Mouse (Mus musculus): Measurements from ENCODE around the gene Hoxd4. TPM values are rescaled to one million over a fixed set of nuclear protein-coding genes. Genes with fewer than 3 reads are reported as not detected.

Hoxd4 gene
- polyA plus RNA-seq, 1 experiment from 2014 or later = 0.15 TPM

DNA sequence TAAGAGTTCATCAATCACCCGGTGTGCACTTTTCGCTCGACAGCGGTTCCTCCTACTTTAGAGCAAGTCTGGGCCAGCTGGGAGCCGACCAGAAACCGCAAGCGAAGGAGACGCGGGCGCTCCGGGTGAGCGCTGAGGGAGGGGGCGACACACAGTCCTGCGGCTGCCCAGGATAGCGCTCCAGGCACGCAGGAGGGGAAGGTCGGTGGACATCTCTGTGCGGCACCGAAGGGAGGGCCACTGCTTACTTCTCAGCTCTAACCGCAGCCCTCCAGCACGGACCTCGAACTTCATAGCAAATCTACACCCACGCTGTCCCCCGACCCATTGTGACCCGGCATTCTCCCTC lies 41.4 kb downstream of the Hoxd4 start:
- Histone ChIP-seq H3K9ac (no peak overlapping the region), H3K9me3 (replicated peaks) (no peaks in the 10 kb centered on the region), H3K27ac (no peak overlapping the region), H3K4me2 (peak overlapping the region; percentile 59), H3K36me3 (no peaks in the 10 kb centered on the region), H3K4me1 (replicated peaks) (peaks cover 20% of the 10 kb centered on the region), H3K4me3 (peak overlapping the region; percentile 39), H3K27me3 (peaks cover 92% of the 10 kb centered on the region)
- 3% methylated on average over 25 of the region's 25 CpGs for WGBS
- 0 out of 2 replicates have a peak, but pooled peaks have one; percentile 18 for ATAC-seq (replicated peaks; ENCODE audit: insufficient number of reproducible peaks, insufficient read depth, low FRiP score, low read depth)

DNA sequence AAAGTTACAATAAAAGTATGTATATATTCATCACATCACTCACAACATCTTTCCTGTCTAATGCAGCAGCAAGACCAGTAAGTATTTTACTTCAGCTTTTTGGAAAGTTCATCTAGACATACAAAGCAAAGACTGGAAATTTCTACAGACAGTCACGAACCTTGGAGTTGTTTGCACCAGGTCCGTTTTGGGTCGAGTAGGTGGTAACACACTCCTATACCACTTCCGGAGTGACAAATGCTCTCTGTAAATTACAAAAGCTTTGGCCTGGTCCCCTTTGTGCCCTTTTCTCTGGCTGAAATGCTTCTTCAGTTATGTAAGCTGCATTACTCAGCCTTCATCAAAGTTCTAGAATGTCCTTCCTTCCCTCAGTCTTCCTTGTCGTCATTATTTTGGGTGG lies 42.0 kb downstream of the Hoxd4 start:
- Histone ChIP-seq H3K9ac (no peak overlapping the region), H3K9me3 (replicated peaks) (no peaks in the 10 kb centered on the region), H3K27ac (no peak overlapping the region), H3K36me3 (no peaks in the 10 kb centered on the region), H3K4me3 (no peak overlapping the region), H3K27me3 (peaks cover 92% of the 10 kb centered on the region), H3K4me2 (no peak overlapping the region), H3K4me1 (replicated peaks) (peaks cover 20% of the 10 kb centered on the region)
- ATAC-seq (replicated peaks; ENCODE audit: insufficient number of reproducible peaks, insufficient read depth, low FRiP score, low read depth) = no peak
- WGBS = 40% methylated on average over 5 of the region's 5 CpGs

DNA sequence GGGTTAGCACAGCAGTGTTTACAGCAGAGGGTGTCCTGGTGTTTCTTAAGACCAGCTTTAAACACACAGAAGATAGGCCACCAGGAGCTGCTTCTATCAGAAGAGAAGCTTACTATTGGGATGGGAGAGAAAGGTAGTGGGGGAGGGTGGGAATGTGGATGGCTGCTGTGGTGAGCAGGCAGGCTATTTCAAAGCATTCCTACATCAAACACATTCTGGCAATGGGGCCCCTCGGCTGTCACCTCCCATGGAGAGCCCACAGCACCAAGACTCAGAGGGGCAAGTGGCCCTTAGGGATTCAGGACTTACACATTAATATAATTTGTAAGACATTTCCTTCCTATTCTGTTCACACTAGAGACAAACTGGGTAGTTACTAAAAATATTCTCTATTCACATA lies 48.4 kb downstream of the Hoxd4 start:
- no peaks in the 10 kb centered on the region for H3K9me3 ChIP-seq (replicated peaks)
- no peak overlapping the region for H3K4me2 ChIP-seq
- H3K4me1 ChIP-seq (replicated peaks) = peaks cover 16% of the 10 kb centered on the region
- 0% methylated on average over 1 of the region's 1 CpGs for WGBS
- no peak overlapping the region for H3K27ac ChIP-seq
- no peak for ATAC-seq (replicated peaks; ENCODE audit: insufficient number of reproducible peaks, insufficient read depth, low FRiP score, low read depth)
- H3K9ac ChIP-seq = no peak overlapping the region
- H3K4me3 ChIP-seq = no peak overlapping the region
- H3K36me3 ChIP-seq = no peaks in the 10 kb centered on the region
- peaks cover 87% of the 10 kb centered on the region for H3K27me3 ChIP-seq

DNA sequence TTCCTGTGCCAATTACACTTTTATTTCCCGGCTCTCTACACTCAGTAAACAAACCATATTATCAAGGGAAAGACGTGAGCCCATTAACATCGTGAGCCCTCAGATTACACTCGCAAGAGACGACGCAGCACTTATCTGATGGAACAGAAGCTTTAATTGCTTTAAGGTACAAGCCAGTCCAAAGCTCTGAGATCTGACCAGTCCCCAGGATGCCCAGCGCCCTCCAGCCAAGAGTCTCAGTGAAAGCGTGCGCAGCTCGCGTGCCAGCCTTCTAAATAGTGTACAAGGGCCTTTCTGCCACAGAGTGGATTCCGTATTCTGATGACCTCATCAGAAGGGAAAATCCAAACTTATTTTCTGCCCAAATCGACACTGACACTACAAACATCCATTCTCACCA lies 50.2 kb downstream of the Hoxd4 start:
- ATAC-seq (replicated peaks; ENCODE audit: insufficient number of reproducible peaks, insufficient read depth, low FRiP score, low read depth) = no peak
- H3K9ac ChIP-seq = no peak overlapping the region
- no peaks in the 10 kb centered on the region for H3K36me3 ChIP-seq
- no peak overlapping the region for H3K27ac ChIP-seq
- WGBS = 5% methylated on average over 13 of the region's 13 CpGs
- H3K27me3 ChIP-seq = peaks cover 89% of the 10 kb centered on the region
- H3K4me1 ChIP-seq (replicated peaks) = peaks cover 16% of the 10 kb centered on the region
- H3K4me2 ChIP-seq = peak overlapping the region; percentile 89; the same call in 1 of the 2 replicates
- 0 out of 2 replicates have a peak overlapping the region, but pooled peaks have one; percentile 55 for H3K4me3 ChIP-seq
- H3K9me3 ChIP-seq (replicated peaks) = no peaks in the 10 kb centered on the region

DNA sequence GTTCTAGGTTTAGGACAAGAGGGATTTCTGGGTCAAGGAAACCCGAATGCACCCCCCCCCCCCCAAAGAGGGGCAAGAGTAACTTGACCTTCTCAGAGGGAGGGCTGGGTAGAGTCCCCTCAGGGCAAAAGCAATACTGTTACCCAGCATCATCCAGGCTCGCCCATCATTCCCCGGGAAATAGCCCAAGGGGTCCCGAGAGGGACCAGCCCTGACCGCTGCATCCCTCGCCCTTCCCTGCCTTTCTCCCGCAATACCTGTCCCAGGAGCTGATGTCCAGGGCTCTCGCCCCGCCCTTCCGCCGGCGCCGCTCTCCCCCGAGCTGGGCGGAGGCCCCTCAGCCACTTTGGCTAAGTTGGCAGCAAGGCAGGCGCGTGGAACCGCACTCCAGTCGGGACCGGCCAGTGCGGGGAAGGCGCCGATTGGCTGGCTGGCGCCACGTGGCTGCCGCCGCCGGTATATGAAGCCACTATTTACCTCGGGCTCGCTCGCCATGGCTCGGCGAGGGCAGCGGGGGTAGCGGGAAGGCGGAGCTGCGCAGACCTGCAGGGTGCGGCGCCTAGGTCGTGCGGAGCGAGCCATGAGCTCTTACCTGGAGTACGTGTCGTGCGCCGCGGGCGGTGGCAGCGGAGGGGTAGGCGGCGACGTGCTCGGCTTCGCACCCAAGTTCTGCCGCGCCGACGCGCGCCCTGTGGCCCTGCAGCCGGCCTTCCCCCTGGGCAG lies 51.0 kb downstream of the Hoxd4 start, which contains the start of gene Hoxd1:
Gene Hoxd1, plus strand, starts transcription at position 459 of the 723 bp plus-strand sequence.
- ATAC-seq (replicated peaks; ENCODE audit: insufficient number of reproducible peaks, insufficient read depth, low FRiP score, low read depth) = peak; percentile 22; the same call in 1 of the 2 replicates
- peak within 1 kb of the TSS; percentile 55 for H3K4me3 ChIP-seq
- H3K4me1 ChIP-seq (replicated peaks) = peaks cover 16% of the 10 kb centered on the region
- no peaks in the 10 kb centered on the region for H3K9me3 ChIP-seq (replicated peaks)
- H3K9ac ChIP-seq = 0 out of 2 replicates have a peak within 1 kb of the TSS, but pooled peaks have one; percentile 18
- H3K27me3 ChIP-seq = peaks cover 84% of the 10 kb centered on the region
- under 1% methylated on average over 60 of the region's 61 CpGs for WGBS
- peak within 1 kb of the TSS; percentile 89 for H3K4me2 ChIP-seq
- H3K27ac ChIP-seq = no peak within 1 kb of the TSS
- H3K36me3 ChIP-seq = no peaks in the 10 kb centered on the region

DNA sequence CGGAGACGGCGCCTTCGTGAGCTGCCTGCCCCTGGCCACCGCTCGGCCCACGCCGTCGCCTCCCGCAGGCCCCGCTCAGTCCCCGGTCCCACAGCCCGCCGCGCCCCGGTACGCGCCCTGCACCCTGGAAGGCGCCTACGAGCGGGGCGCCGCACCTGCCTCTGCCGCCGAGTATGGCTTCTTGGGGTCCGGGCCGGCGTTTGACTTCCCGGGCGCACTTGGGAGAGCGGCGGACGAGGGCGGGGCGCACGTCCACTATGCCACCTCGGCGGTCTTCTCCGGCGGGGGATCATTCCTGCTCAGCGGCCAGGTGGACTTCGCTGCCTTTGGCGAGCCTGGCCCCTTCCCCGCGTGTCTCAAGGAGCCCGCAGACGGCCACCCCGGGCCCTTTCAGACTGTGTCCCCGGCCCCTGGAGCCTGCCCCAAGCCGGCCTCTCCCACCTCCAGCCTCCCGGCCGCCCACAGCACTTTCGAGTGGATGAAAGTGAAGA lies 51.6 kb downstream of the Hoxd4 start:
- Histone ChIP-seq H3K9ac (0 out of 2 replicates have a peak overlapping the region, but pooled peaks have one; percentile 18), H3K4me2 (peak overlapping the region; percentile 89), H3K36me3 (no peaks in the 10 kb centered on the region), H3K27me3 (peaks cover 78% of the 10 kb centered on the region), H3K27ac (no peak overlapping the region), H3K4me1 (replicated peaks) (peaks cover 16% of the 10 kb centered on the region), H3K9me3 (replicated peaks) (no peaks in the 10 kb centered on the region), H3K4me3 (peak overlapping the region; percentile 55)
- ATAC-seq (replicated peaks; ENCODE audit: insufficient number of reproducible peaks, insufficient read depth, low FRiP score, low read depth) = no peak
- WGBS = under 1% methylated on average over 50 of the region's 53 CpGs

DNA sequence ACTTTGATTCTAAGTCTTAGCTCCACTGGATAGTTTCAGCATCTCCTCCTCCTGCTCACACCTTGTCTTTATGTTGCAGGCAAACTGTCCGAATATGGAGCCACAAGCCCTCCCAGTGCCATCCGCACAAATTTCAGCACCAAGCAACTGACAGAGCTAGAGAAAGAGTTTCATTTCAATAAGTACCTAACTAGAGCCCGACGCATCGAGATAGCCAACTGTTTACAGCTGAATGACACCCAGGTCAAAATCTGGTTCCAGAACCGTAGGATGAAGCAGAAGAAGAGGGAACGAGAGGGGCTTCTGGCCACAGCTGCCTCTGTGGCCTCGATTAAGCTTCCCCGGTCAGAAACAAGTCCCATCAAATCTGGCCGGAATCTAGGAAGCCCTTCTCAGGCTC lies 52.2 kb downstream of the Hoxd4 start:
- H3K4me2 ChIP-seq = peak overlapping the region; percentile 89; the same call in 1 of the 2 replicates
- H3K9me3 ChIP-seq (replicated peaks) = no peaks in the 10 kb centered on the region
- H3K27me3 ChIP-seq = peaks cover 73% of the 10 kb centered on the region
- H3K36me3 ChIP-seq = no peaks in the 10 kb centered on the region
- no peak for ATAC-seq (replicated peaks; ENCODE audit: insufficient number of reproducible peaks, insufficient read depth, low FRiP score, low read depth)
- H3K4me1 ChIP-seq (replicated peaks) = peaks cover 16% of the 10 kb centered on the region
- no peak overlapping the region for H3K27ac ChIP-seq
- WGBS = 41% methylated on average over 10 of the region's 10 CpGs
- H3K9ac ChIP-seq = no peak overlapping the region
- H3K4me3 ChIP-seq = peak overlapping the region; percentile 55

DNA sequence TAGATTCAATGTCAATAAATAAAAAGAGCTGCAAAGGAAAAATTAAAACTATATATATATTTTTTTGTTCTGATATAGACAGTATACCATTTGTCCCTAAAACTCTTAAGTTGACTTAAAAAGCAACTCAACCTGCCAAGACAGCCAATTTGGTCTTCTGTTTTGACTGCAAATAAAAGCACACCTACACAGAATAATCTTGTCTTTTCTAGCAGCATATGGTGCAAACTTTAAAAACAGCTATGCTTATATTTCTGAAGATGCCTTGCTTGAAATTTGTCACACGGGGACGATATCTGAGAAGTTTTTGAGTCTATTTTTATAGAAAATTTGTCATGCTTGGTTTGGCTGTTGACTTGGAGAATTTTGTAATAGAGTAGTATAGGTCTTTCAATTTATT lies 62.6 kb downstream of the Hoxd4 start:
- Histone ChIP-seq H3K9me3 (replicated peaks) (no peaks in the 10 kb centered on the region), H3K27me3 (peaks cover 26% of the 10 kb centered on the region), H3K4me3 (no peak overlapping the region), H3K36me3 (no peaks in the 10 kb centered on the region), H3K27ac (no peak overlapping the region), H3K9ac (no peak overlapping the region), H3K4me2 (no peak overlapping the region), H3K4me1 (replicated peaks) (no peaks in the 10 kb centered on the region)
- ATAC-seq (replicated peaks; ENCODE audit: insufficient number of reproducible peaks, insufficient read depth, low FRiP score, low read depth) = no peak
- whole genome bisulfite sequencing = 73% methylated on average over 2 of the region's 2 CpGs

DNA sequence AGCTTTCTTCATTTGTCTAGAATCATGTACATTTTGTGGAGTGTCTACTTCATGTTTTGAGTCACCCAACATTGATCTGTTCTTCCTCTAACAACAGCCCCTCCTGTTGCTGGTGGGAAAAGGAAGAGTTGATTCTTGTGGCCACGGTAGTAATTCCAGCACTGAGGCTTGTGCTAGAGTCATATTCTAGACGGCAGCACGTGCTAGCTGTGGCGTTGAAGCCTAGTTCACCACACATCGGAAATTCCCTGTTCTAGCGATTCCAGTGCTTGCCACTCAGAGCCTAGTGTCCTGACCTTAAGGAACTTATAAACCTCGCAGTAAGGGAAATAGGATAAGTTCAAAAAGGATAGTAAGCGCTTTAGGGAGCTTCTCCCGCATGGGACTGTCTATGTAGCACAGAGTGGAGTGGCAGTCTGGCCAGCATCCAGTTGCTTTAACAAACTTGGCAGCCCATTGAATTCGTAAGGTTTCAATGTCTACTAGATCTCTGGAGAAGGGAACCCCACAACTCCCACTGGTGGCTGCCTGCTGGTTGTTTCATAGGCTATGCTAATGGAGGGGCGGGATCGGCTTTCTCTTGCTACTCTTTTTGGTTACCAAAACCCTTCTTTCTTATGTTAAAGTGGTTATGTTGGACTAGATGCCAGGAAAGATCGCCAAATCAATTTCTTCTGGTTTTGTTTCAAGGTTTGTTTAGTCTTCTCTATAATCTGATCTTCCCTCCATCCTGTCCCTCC lies 66.0 kb downstream of the Hoxd4 start:
- H3K27me3 ChIP-seq = peaks cover 11% of the 10 kb centered on the region
- no peaks in the 10 kb centered on the region for H3K9me3 ChIP-seq (replicated peaks)
- H3K4me1 ChIP-seq (replicated peaks) = no peaks in the 10 kb centered on the region
- 67% methylated on average over 13 of the region's 13 CpGs for WGBS
- no peak overlapping the region for H3K9ac ChIP-seq
- no peak overlapping the region for H3K4me2 ChIP-seq
- H3K36me3 ChIP-seq = no peaks in the 10 kb centered on the region
- H3K27ac ChIP-seq = no peak overlapping the region
- ATAC-seq (replicated peaks; ENCODE audit: insufficient number of reproducible peaks, insufficient read depth, low FRiP score, low read depth) = no peak
- no peak overlapping the region for H3K4me3 ChIP-seq
